Mouse (Mus musculus): Measurements from ENCODE around the gene Sh3yl1.

GRCm38 (mm10) chr12:30970700-30971099 is 59.2 kb downstream of the Sh3yl1 start:
- TF ChIP-seq CTCF (IDR thresholded peaks at IDR 0.05; ENCODE audit: borderline replicate concordance, control insufficient read depth, extremely low read depth, insufficient read depth, low read length, poor library complexity) (no peak), POLR2A (IDR thresholded peaks at IDR 0.05; ENCODE audit: control insufficient read depth, extremely low read depth, insufficient read depth, low read length, poor library complexity) (no peak)

Measured in thymus, adult 2 months (tissue).